Mouse (Mus musculus) cortical plate, adult 2 months (tissue): Measurements from ENCODE around the gene Rph3al. TPM values are rescaled to one million over a fixed set of nuclear protein-coding genes. Genes with fewer than 3 reads are reported as not detected.

Source experiments
- H3K27ac ChIP-seq: fragments of 200-500 bp; 2 replicates; pipeline ENCODE4 v1.5.1; 2012; ENCODE audit warnings: low read length, control low read depth, inconsistent platforms; ENCODE audit not compliant: insufficient read depth
- H3K4me1 ChIP-seq: fragments of 200-500 bp; 2 replicates; pipeline ENCODE4 v1.6.1; 2011; ENCODE audit warnings: low read length; ENCODE audit not compliant: control insufficient read depth, insufficient read depth
- H3K4me3 ChIP-seq: fragments of 200-500 bp; 2 replicates; pipeline ENCODE4 v1.5.1; 2011; ENCODE audit warnings: mild to moderate bottlenecking, low read length, control low read depth; ENCODE audit not compliant: insufficient read depth
- CTCF ChIP-seq: fragments of 200-500 bp; IDR thresholded peaks from 2 replicates; pipeline ENCODE4 v1.5.1; 2011; ENCODE audit warnings: mild to moderate bottlenecking, control low read depth, low read length; ENCODE audit not compliant: insufficient read depth; ENCODE audit errors: extremely low read depth
- POLR2A ChIP-seq: fragments of 200-500 bp; IDR thresholded peaks from 2 replicates; pipeline ENCODE4 v1.6.1; 2011; ENCODE audit warnings: mild to moderate bottlenecking, low read length, control low read depth; ENCODE audit not compliant: insufficient read depth; ENCODE audit errors: extremely low read depth
- polyA plus RNA-seq: library from polyadenylated mRNA; depleted of rRNA; stranded (reverse); fragments of >200 nt; gene quantifications from 2 replicates; pipeline ENCODE4 v1.2.3, GENCODE M21; 2012

Rph3al gene
- polyA plus RNA-seq, 1 experiment = 1.7 TPM

DNA sequence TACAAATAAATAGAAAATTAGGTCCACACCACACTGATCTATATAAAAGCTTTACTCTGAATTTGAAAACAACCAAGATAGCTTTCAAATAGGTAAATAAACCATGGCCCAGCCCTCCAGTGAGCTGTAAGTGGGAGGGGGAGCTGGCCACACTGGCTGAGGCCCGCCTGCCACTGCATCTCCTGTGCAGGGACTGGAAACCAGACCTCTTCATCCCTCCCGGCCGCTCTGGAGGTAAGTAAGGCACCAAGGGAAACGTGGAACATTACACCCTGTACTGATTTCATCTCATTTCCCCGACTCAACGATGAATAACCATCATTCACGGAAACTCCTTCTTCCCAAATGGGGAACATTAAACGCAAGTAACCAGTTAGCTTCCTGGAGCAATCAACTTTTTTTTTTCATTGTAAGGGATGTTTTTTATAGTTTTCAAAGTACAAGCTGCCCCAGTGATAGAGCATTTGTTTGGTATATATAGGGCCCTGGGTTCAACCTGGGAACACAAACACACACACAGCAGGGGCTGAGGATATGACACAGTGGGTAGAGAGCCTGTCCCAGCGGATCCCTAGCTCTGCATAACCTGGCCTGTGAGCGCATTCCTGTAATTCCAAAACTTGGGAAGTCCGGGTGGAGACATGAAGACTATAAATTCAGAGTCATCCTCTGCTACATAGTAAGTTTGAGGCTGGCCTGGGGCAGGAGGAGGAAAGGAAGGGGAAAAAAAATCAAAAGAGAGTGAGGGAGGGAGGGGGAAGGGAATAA is 7.1 kb downstream of the Rph3al start:
- TF ChIP-seq CTCF (no peak), POLR2A (no peak)
- H3K27ac ChIP-seq = no peak overlapping the region
- H3K4me3 ChIP-seq = no peak overlapping the region
- no peaks in the 10 kb centered on the region for H3K4me1 ChIP-seq

DNA sequence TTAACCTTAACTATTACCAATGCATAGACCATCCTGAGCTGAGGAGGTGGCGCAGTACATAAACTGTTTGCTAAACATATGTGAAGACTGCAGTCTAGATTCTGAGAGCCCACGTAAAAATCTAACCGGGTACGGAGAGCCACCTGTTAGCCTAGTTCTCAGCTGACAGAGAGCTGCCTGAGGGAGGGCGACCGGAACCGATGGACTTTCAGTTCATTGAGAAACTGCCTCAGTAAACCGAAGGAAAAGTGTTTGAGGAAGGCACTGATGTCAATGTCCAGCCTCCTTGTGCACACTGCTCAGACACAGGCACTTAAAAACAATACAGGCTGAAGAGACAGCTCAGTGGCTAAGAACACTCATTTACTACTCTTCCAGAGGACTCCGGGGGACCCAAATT is 8.0 kb downstream of the Rph3al start:
- TF ChIP-seq CTCF = no peak
- Histone ChIP-seq H3K4me3 (no peak overlapping the region), H3K4me1 (no peaks in the 10 kb centered on the region), H3K27ac (no peak overlapping the region)

- Histone ChIP-seq H3K4me1 (no peaks in the 10 kb centered on the region), H3K4me3 (no peak overlapping the region), H3K27ac (no peak overlapping the region)
- TF ChIP-seq POLR2A = no peak
- no peak for TF ChIP-seq CTCF
Measured at GRCm38 (mm10) chr11:75927881-75928280, 10.3 kb downstream of the Rph3al start.

DNA sequence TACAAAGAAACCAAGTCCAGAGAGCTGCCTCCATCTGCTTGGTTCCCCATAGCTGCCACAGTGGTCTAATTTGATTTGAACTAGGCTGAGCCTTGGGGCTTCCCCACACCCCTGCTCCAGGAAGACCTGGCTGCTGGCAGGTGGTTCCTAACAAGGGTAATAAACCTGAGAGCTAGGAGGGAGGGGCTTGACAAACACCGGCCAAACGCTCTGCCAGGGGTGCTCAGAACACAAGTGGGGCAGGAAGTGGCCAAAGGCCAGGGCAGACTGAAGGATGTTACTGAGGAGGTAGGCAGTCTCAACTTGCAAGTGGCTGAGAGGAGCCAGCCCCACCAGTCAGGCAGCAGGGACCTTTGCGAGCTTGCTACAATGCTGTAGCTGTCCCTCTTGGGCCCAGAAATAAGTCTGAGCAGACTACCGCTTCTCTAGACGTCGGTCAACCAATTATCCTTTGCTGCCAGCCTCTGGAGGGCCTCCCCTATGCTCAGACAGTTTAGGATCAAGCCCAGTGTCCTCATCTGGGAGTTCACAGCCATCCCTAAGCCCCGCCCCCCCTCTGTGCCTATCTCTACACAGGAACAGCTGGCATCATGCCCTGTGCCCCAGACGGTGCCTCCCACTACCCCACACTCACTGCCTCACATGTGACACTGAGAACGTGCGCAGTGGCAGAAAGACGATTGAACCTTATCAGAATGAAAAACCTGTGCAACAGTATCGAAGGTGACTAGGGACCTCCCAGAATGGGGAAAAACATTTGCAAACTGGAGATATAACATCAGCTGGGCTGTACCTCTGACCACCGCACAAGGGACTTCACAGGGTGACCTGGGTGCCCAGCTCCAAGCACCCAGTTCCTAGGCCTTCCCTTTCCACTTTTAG is 11.6 kb downstream of the Rph3al start:
- Histone ChIP-seq H3K27ac (no peak overlapping the region), H3K4me3 (no peak overlapping the region), H3K4me1 (no peaks in the 10 kb centered on the region)
- TF ChIP-seq POLR2A (no peak), CTCF (no peak)

DNA sequence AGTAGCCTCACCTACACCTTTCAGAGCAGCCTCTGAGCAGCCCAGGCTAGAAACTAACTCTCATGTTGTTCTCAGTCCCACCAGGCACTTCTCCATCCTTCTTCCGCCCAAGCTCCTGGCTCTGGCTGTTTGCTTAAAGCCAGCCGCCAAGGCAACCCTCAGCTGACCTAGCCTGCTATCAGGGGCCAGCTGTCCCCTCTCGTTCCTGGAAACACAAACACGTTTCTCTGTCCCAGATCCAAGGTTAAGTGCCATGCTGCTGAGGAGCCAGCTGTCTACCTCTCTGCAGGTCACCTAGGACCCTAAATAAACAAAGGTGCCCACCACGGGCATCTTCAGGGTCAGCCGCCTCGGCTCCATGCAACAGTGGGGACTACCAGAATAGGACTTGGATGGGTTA is 12.4 kb downstream of the Rph3al start:
- Histone ChIP-seq H3K4me3 (no peak overlapping the region), H3K4me1 (no peaks in the 10 kb centered on the region), H3K27ac (no peak overlapping the region)
- no peak for TF ChIP-seq POLR2A
- TF ChIP-seq CTCF = no peak

GRCm38 (mm10) chr11:75922741-75923140 is 15.5 kb downstream of the Rph3al start:
- no peak overlapping the region for H3K27ac ChIP-seq
- TF ChIP-seq CTCF = no peak
- no peak for TF ChIP-seq POLR2A
- H3K4me3 ChIP-seq = no peak overlapping the region
- no peaks in the 10 kb centered on the region for H3K4me1 ChIP-seq

DNA sequence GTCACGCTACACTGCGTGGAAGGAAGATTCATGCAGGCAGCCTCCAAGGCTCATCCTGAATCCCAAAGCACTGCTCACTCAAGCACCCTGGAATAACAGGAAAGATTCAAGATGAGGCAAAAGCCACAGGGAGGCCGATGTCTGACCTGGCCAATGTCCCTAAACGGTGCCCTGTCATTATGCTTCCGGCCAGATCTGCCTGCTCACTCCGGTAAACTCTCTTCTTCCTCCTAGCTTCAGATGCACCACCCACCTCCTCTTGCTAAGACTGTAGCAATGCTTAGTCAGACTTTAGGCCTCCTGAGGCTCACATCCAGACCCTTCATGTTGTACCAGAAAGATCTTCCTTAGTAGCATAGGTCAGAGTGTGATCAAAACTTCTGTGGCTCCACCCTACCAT is 19.1 kb downstream of the Rph3al start:
- no peak overlapping the region for H3K27ac ChIP-seq
- H3K4me1 ChIP-seq = no peaks in the 10 kb centered on the region
- no peak for TF ChIP-seq POLR2A
- TF ChIP-seq CTCF = no peak
- H3K4me3 ChIP-seq = no peak overlapping the region

DNA sequence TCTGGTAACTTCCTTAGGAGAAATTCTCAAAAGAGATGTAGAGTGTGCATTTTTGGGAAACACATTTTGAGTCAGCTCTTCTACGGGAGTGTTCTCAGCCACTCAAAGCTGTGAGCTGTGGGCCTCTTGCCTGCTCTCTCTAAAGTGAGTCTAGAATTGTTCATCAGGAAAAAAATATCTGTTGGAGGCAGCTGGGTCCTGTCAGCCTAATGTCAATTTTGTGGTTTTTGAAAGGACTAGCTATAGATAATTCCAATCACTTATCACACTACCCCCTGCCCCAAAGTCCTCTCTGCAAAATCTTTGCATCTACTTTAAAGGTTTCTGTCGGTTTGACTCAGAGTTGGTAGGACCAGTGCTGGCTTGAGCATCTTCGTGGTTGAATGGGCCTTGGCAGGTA is 20.9 kb downstream of the Rph3al start:
- Histone ChIP-seq H3K4me1 (no peaks in the 10 kb centered on the region), H3K4me3 (no peak overlapping the region), H3K27ac (no peak overlapping the region)
- TF ChIP-seq POLR2A = no peak
- TF ChIP-seq CTCF = no peak

DNA sequence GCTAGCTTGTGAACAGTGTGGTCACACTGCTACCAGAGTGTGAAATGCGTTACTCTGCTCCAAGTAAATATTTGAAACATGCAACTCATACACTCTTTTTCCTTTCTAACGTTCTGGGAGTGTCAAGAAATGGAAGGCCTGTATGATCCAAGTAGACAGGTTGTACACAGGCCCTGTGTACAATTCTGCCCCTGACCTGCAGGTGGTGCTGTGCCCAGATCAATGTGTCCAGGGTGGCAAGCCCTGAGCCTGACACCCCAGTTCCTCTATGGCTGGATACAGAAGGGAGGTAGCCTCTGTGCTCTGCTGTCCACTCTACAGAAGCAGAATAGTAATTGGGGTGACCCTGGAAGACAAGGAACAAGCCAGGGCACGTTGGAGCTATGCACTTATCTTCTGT is 24.3 kb downstream of the Rph3al start:
- H3K27ac ChIP-seq = no peak overlapping the region
- no peak overlapping the region for H3K4me3 ChIP-seq
- no peaks in the 10 kb centered on the region for H3K4me1 ChIP-seq
- peak; percentile 33; the same call in 1 of the 2 replicates for TF ChIP-seq CTCF
- TF ChIP-seq POLR2A = no peak
